Mouse (Mus musculus) embryonic fibroblast, embryonic 13.5 days (primary cell): ENCODE measurements around the gene 0610040J01Rik.

Source experiments
- CTCF ChIP-seq: IDR thresholded peaks from 2 replicates; pipeline ENCODE4 v1.5.1; 2011; ENCODE audit warnings: mild to moderate bottlenecking, control low read depth, low read length, moderate library complexity, borderline replicate concordance; ENCODE audit not compliant: insufficient read depth
- POLR2A ChIP-seq: IDR thresholded peaks from 2 replicates; pipeline ENCODE4 v1.6.1; 2011; ENCODE audit warnings: low read depth, mild to moderate bottlenecking, control low read depth, low read length, moderate library complexity

DNA sequence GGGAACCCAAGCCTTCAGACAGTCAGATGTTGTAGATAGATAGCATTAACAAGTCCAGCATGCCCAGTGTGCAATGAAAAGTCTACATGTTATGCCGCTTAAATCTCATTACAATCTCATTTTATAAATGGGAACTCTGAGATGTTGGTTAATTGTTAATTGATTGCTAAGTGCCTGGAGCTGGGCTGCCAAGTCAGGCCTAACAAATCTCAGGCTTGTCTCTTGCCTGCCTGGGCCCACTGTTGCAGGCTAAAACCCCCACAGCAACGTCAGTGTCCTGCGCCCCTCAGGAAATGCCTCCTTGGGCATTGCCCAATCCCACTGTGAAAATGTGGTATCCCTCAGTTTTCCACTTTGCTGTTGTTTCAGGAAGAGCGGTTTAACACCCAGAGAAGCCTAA is 63.9 kb downstream of the 0610040J01Rik start:
- TF ChIP-seq CTCF, result no peak
- TF ChIP-seq POLR2A, result no peak
